Mouse (Mus musculus) right cerebral cortex, adult 18-20 months (tissue): ENCODE measurements around the gene Pla1a.

ENCODE experiments used
- DNase-seq: peaks from one replicate; pipeline ENCODE4 v3.0.0; 2022; ENCODE audit warnings: mixed read lengths

Pla1a gene

GRCm38 (mm10) chr16:38431446-38432185 lies 1.3 kb downstream of the Pla1a start:
- DNase-seq = no peak

GRCm38 (mm10) chr16:38425799-38426198 lies 7.1 kb downstream of the Pla1a start:
- DNase-seq = no peak

- DNase-seq = no peak
Measured at GRCm38 (mm10) chr16:38425374-38425773, 7.6 kb downstream of the Pla1a start.

- no peak for DNase-seq
Measured at GRCm38 (mm10) chr16:38414953-38415352, 18.0 kb downstream of the Pla1a start.

- DNase-seq = no peak
Measured at GRCm38 (mm10) chr16:38408416-38408815, 24.5 kb downstream of the Pla1a start.

GRCm38 (mm10) chr16:38407584-38407983 lies 25.4 kb downstream of the Pla1a start:
- DNase-seq = no peak

GRCm38 (mm10) chr16:38406708-38407107 lies 26.2 kb downstream of the Pla1a start:
- DNase-seq = no peak

GRCm38 (mm10) chr16:38406293-38406692 lies 26.7 kb downstream of the Pla1a start:
- DNase-seq = no peak

- DNase-seq = no peak
Measured at GRCm38 (mm10) chr16:38403639-38404038, 29.3 kb downstream of the Pla1a start.

GRCm38 (mm10) chr16:38401468-38401867 lies 31.5 kb downstream of the Pla1a start:
- no peak for DNase-seq

GRCm38 (mm10) chr16:38400311-38400960 lies 32.5 kb downstream of the Pla1a start:
- no peak for DNase-seq

GRCm38 (mm10) chr16:38399531-38400231 lies 33.3 kb downstream of the Pla1a start:
- DNase-seq = peak; percentile 17

GRCm38 (mm10) chr16:38399076-38399475 lies 33.9 kb downstream of the Pla1a start:
- no peak for DNase-seq

- no peak for DNase-seq
Measured at GRCm38 (mm10) chr16:38398266-38398665, 34.7 kb downstream of the Pla1a start.

GRCm38 (mm10) chr16:38396155-38396554 lies 36.8 kb downstream of the Pla1a start:
- no peak for DNase-seq

GRCm38 (mm10) chr16:38395060-38395730 lies 37.8 kb downstream of the Pla1a start:
- DNase-seq = no peak

GRCm38 (mm10) chr16:38394191-38394618 lies 38.7 kb downstream of the Pla1a start:
- no peak for DNase-seq

GRCm38 (mm10) chr16:38392126-38392894 lies 40.6 kb downstream of the Pla1a start:
- DNase-seq = peak; percentile 36

GRCm38 (mm10) chr16:38390322-38390721 lies 42.6 kb downstream of the Pla1a start:
- DNase-seq = no peak

- DNase-seq = no peak
Measured at GRCm38 (mm10) chr16:38389284-38389893, 43.6 kb downstream of the Pla1a start.

GRCm38 (mm10) chr16:38388757-38389156 lies 44.2 kb downstream of the Pla1a start:
- DNase-seq = no peak

GRCm38 (mm10) chr16:38387389-38387788 lies 45.6 kb downstream of the Pla1a start:
- DNase-seq = no peak
